Mouse (Mus musculus): ENCODE data around the gene Agl. TPM values are rescaled to one million over a fixed set of nuclear protein-coding genes. Genes with fewer than 3 reads are reported as not detected.

The Agl gene
- polyA plus RNA-seq, 1 experiment from 2014 or later = 12.8 TPM

DNA sequence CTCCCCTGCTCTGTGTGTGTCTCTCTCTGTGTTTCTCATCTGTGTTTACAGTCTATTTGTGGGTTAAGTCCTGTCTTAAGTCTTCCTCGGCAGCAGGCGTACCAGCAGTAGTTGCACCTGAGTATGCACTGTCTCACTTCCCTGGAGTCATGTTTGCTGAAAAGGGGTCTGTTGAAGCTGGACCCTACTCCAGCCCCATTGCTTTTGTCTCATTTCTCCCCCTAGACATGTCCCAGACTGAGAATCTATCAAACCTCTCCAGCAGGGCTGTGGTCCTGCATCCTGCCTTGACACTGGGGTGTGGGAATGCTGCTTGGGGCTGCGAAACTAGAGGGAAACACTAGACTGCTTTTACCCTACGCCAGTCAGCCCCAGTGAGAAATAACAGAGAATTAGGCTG is 25.5 kb upstream of the Agl start:
- Histone ChIP-seq H3K36me3 (ENCODE audit: insufficient read depth, low read length) (no peaks in the 10 kb centered on the region), H3K27ac (no peak overlapping the region), H3K9me3 (replicated peaks; ENCODE audit: low read length) (no peaks in the 10 kb centered on the region), H3K4me2 (ENCODE audit: low read length) (no peak overlapping the region), H3K9ac (ENCODE audit: low read depth, low read length) (no peak overlapping the region), H3K4me3 (replicated peaks; ENCODE audit: low read depth, low read length) (no peak overlapping the region), H3K4me1 (replicated peaks; ENCODE audit: insufficient read depth, low read length) (no peaks in the 10 kb centered on the region), H3K27me3 (ENCODE audit: insufficient read depth, low read length) (no peaks in the 10 kb centered on the region)
- no peak for TF ChIP-seq CTCF (IDR thresholded peaks at IDR 0.05; ENCODE audit: low read depth)
- 80% methylated on average over 4 of the region's 4 CpGs for WGBS
- ATAC-seq (replicated peaks; ENCODE audit: low FRiP score, low read depth) (no peak), DNase-seq (ENCODE audit: low spot score) (no peak)

- Histone ChIP-seq H3K9me3 (replicated peaks; ENCODE audit: low read length) (no peaks in the 10 kb centered on the region), H3K4me3 (replicated peaks; ENCODE audit: low read depth, low read length) (no peak overlapping the region), H3K4me2 (ENCODE audit: low read length) (no peak overlapping the region), H3K27ac (no peak overlapping the region), H3K36me3 (ENCODE audit: insufficient read depth, low read length) (no peaks in the 10 kb centered on the region), H3K4me1 (replicated peaks; ENCODE audit: insufficient read depth, low read length) (no peaks in the 10 kb centered on the region), H3K9ac (ENCODE audit: low read depth, low read length) (no peak overlapping the region), H3K27me3 (ENCODE audit: insufficient read depth, low read length) (no peaks in the 10 kb centered on the region)
- TF ChIP-seq CTCF (IDR thresholded peaks at IDR 0.05; ENCODE audit: low read depth) = no peak
- no peak for DNase-seq (ENCODE audit: low spot score)
- 80% methylated on average over 7 of the region's 7 CpGs for WGBS
- ATAC-seq (replicated peaks; ENCODE audit: low FRiP score, low read depth) = no peak
Observed at GRCm38 (mm10) chr3:116832526-116833310, 24.8 kb upstream of the Agl start.

DNA sequence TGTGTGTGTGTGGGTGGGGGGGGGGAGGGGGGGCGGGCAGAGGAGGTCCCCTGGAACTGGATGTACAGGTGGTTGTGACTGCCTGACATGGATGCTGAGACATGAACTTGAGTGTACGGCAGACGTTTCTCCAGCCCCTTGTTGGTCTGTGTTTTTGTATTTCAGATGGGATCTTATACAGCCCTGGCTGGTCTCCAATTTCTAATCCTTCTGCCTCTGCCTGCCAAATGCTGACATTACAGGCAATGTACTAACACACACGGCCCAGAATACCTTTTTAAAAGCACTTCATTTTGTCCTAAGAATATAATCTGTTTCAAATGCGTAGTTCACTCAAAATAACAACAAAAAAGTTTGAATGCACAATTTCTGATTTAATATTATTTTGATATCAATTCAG is 23.4 kb upstream of the Agl start:
- H3K27me3 ChIP-seq (ENCODE audit: insufficient read depth, low read length) = no peaks in the 10 kb centered on the region
- no peaks in the 10 kb centered on the region for H3K36me3 ChIP-seq (ENCODE audit: insufficient read depth, low read length)
- H3K4me3 ChIP-seq (replicated peaks; ENCODE audit: low read depth, low read length) = no peak overlapping the region
- H3K9me3 ChIP-seq (replicated peaks; ENCODE audit: low read length) = no peaks in the 10 kb centered on the region
- DNase-seq (ENCODE audit: low spot score) (no peak), ATAC-seq (replicated peaks; ENCODE audit: low FRiP score, low read depth) (no peak)
- no peak overlapping the region for H3K27ac ChIP-seq
- no peak for TF ChIP-seq CTCF (IDR thresholded peaks at IDR 0.05; ENCODE audit: low read depth)
- no peak overlapping the region for H3K9ac ChIP-seq (ENCODE audit: low read depth, low read length)
- H3K4me2 ChIP-seq (ENCODE audit: low read length) = no peak overlapping the region
- H3K4me1 ChIP-seq (replicated peaks; ENCODE audit: insufficient read depth, low read length) = no peaks in the 10 kb centered on the region
- WGBS = 76% methylated on average over 5 of the region's 5 CpGs

GRCm38 (mm10) chr3:116829274-116829920 is 21.4 kb upstream of the Agl start:
- Histone ChIP-seq H3K9me3 (replicated peaks; ENCODE audit: low read length) (no peaks in the 10 kb centered on the region), H3K36me3 (ENCODE audit: insufficient read depth, low read length) (no peaks in the 10 kb centered on the region), H3K9ac (ENCODE audit: low read depth, low read length) (no peak overlapping the region), H3K4me3 (replicated peaks; ENCODE audit: low read depth, low read length) (no peak overlapping the region), H3K27ac (no peak overlapping the region), H3K27me3 (ENCODE audit: insufficient read depth, low read length) (no peaks in the 10 kb centered on the region), H3K4me1 (replicated peaks; ENCODE audit: insufficient read depth, low read length) (no peaks in the 10 kb centered on the region), H3K4me2 (ENCODE audit: low read length) (no peak overlapping the region)
- WGBS = 90% methylated on average over 10 of the region's 10 CpGs
- no peak for ATAC-seq (replicated peaks; ENCODE audit: low FRiP score, low read depth)
- TF ChIP-seq CTCF (IDR thresholded peaks at IDR 0.05; ENCODE audit: low read depth) = no peak
- DNase-seq (ENCODE audit: low spot score) = no peak

- H3K27ac ChIP-seq = no peak overlapping the region
- H3K27me3 ChIP-seq (ENCODE audit: insufficient read depth, low read length) = no peaks in the 10 kb centered on the region
- ATAC-seq (replicated peaks; ENCODE audit: low FRiP score, low read depth) (no peak), DNase-seq (ENCODE audit: low spot score) (no peak)
- H3K9ac ChIP-seq (ENCODE audit: low read depth, low read length) = no peak overlapping the region
- 70% methylated on average over 4 of the region's 4 CpGs for WGBS
- H3K9me3 ChIP-seq (replicated peaks; ENCODE audit: low read length) = no peaks in the 10 kb centered on the region
- TF ChIP-seq CTCF (IDR thresholded peaks at IDR 0.05; ENCODE audit: low read depth) = no peak
- no peak overlapping the region for H3K4me3 ChIP-seq (replicated peaks; ENCODE audit: low read depth, low read length)
- no peaks in the 10 kb centered on the region for H3K36me3 ChIP-seq (ENCODE audit: insufficient read depth, low read length)
- H3K4me1 ChIP-seq (replicated peaks; ENCODE audit: insufficient read depth, low read length) = no peaks in the 10 kb centered on the region
- no peak overlapping the region for H3K4me2 ChIP-seq (ENCODE audit: low read length)
Observed at GRCm38 (mm10) chr3:116826471-116827215, 18.7 kb upstream of the Agl start.

DNA sequence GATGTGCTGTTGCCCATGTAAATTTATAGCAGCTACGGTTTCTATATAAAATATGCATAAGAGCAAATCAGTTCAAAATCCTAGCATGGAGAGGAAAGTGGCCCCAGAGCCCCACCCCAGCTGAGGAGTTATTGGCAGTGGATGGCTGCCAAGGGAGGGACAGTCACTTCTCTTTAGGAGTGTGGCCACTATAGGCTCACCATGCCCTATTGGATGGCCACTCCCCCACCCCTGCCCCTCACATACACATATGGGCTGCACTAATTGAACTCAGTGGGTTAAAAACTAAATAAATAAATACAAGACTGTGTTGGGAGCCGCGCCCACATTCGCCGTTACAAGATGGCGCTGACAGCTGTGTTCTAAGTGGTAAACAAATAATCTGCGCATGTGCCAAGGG is 9.3 kb upstream of the Agl start:
- Histone ChIP-seq H3K9me3 (replicated peaks; ENCODE audit: low read length) (no peaks in the 10 kb centered on the region), H3K4me3 (replicated peaks; ENCODE audit: low read depth, low read length) (no peak overlapping the region), H3K27ac (no peak overlapping the region), H3K4me2 (ENCODE audit: low read length) (no peak overlapping the region), H3K36me3 (ENCODE audit: insufficient read depth, low read length) (no peaks in the 10 kb centered on the region), H3K9ac (ENCODE audit: low read depth, low read length) (no peak overlapping the region), H3K4me1 (replicated peaks; ENCODE audit: insufficient read depth, low read length) (no peaks in the 10 kb centered on the region), H3K27me3 (ENCODE audit: insufficient read depth, low read length) (no peaks in the 10 kb centered on the region)
- no peak for TF ChIP-seq CTCF (IDR thresholded peaks at IDR 0.05; ENCODE audit: low read depth)
- 90% methylated on average over 6 of the region's 7 CpGs for WGBS
- ATAC-seq (replicated peaks; ENCODE audit: low FRiP score, low read depth) (no peak), DNase-seq (ENCODE audit: low spot score) (no peak)
